Mouse (Mus musculus) heart, postnatal 0 days (tissue): ENCODE measurements around the gene Myo9a. TPM values are rescaled to one million over a fixed set of nuclear protein-coding genes. Genes with fewer than 3 reads are reported as not detected.

Experiments
- ATAC-seq: fragments of 200-750 bp; cut with Nextera tagmentation; 2 replicates; pipeline ENCODE4 v1.8.0; 2017; ENCODE audit warnings: low read depth, moderate number of reproducible peaks, moderate library complexity; ENCODE audit not compliant: insufficient read depth
- DNase-seq: peaks from one replicate; pipeline ENCODE4 v3.0.0-alpha.2; 2016; ENCODE audit warnings: low spot score
- H3K27ac ChIP-seq: fragments of 300-500 bp; sonication (generic); 2 replicates; pipeline ENCODE4 v1.5.1; 2014; ENCODE audit warnings: low read depth, mild to moderate bottlenecking
- H3K27me3 ChIP-seq: fragments of 300-500 bp; sonication (generic); 2 replicates; pipeline ENCODE4 v1.6.1; 2014; ENCODE audit warnings: low read length, mixed read lengths; ENCODE audit not compliant: control insufficient read depth, insufficient read depth
- H3K36me3 ChIP-seq: fragments of 300-500 bp; sonication (generic); replicated peaks from 2 replicates; pipeline ENCODE4 v1.6.1; 2014; ENCODE audit warnings: low read length, mixed read lengths; ENCODE audit not compliant: control insufficient read depth, insufficient read depth
- H3K4me1 ChIP-seq: fragments of 300-500 bp; sonication (generic); 2 replicates; pipeline ENCODE4 v1.6.1; 2014; ENCODE audit warnings: antibody characterized with exemption; ENCODE audit not compliant: control insufficient read depth, insufficient read depth
- H3K4me2 ChIP-seq: fragments of 300-500 bp; sonication (generic); 2 replicates; pipeline ENCODE4 v1.6.1; 2014; ENCODE audit warnings: low read depth, mild to moderate bottlenecking, low read length, moderate library complexity
- H3K4me3 ChIP-seq: fragments of 300-500 bp; sonication (generic); 2 replicates; pipeline ENCODE4 v1.5.1; 2014; ENCODE audit warnings: low read depth, low read length
- H3K9ac ChIP-seq: fragments of 300-500 bp; sonication (generic); replicated peaks from 2 replicates; pipeline ENCODE4 v1.6.1; 2014; ENCODE audit warnings: low read depth, low read length, mixed read lengths
- H3K9me3 ChIP-seq: fragments of 300-500 bp; sonication (generic); replicated peaks from 2 replicates; pipeline ENCODE4 v1.6.1; 2016; ENCODE audit warnings: low read length; ENCODE audit not compliant: control insufficient read depth
- CTCF ChIP-seq: IDR thresholded peaks from 2 replicates; pipeline ENCODE4 v1.5.1; 2016; ENCODE audit warnings: antibody characterized with exemption, control low read depth, low read depth
- EP300 ChIP-seq: IDR thresholded peaks from 2 replicates; pipeline ENCODE4 v1.6.1; 2016; ENCODE audit warnings: antibody characterized with exemption, low read depth
- WGBS: fragments of 180-500 bp; shearing (Covaris S2); extraction: QIAGEN DNeasy Blood & Tissue Kit; methylation state at CpG from one replicate; pipeline ENCODE4 v1.1.7; 2014; 5-methylcytosine and 5-hydroxymethylcytosine counted together
- polyA plus RNA-seq: library from polyadenylated mRNA; unstranded; fragments of >200 nt; fragmentation: Nextera tagmentation; extraction: Ambion mirVana; gene quantifications from 2 replicates; pipeline ENCODE4 v1.2.1, GENCODE M21; 2015
- total RNA-seq: library from RNA; depleted of rRNA; stranded (reverse); fragments of >200 nt; gene quantifications from 2 replicates; pipeline ENCODE4 v1.2.3, GENCODE M21; 2014; ENCODE audit warnings: low replicate concordance

Gene Myo9a
- total and polyA plus RNA-seq, 2 experiments from 2014 or later, result 4.5 to 12.2 TPM

DNA sequence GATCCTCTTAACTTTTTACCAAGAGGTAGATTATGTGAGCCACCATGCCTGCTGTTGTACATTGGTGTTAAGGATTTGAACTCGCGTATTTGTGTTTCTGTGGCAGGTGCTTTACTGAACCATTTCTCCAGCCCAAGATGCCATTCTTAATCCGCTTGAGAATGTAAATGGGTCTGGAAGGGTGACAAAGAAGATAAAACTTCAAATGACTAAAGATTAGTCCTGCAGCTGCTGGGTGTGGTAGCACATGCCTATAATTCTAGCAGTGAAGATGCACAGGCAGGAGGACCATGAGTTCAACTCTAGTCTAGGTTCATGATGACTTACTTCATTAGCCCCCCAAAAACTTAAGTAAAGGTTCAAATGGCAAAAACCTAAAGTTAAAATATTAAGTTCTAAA lies 6.8 kb upstream of the Myo9a start:
- 89% methylated on average over 3 of the region's 3 CpGs for WGBS
- ATAC-seq (no peak), DNase-seq (no peak)
- Histone ChIP-seq H3K27ac (no peak overlapping the region), H3K4me1 (peaks cover 9% of the 10 kb centered on the region; the same call in 1 of the 2 replicates), H3K4me3 (no peak overlapping the region), H3K9ac (no peak overlapping the region), H3K36me3 (no peaks in the 10 kb centered on the region), H3K27me3 (no peaks in the 10 kb centered on the region), H3K9me3 (no peaks in the 10 kb centered on the region), H3K4me2 (no peak overlapping the region)
- no peak for TF ChIP-seq CTCF
- no peak for TF ChIP-seq EP300

- Histone ChIP-seq H3K36me3 (no peaks in the 10 kb centered on the region), H3K4me1 (peaks cover 7% of the 10 kb centered on the region), H3K4me2 (no peak overlapping the region), H3K27ac (no peak overlapping the region), H3K27me3 (no peaks in the 10 kb centered on the region), H3K4me3 (no peak overlapping the region), H3K9ac (no peak overlapping the region), H3K9me3 (no peaks in the 10 kb centered on the region)
- TF ChIP-seq EP300 (no peak), CTCF (no peak)
- no peak for ATAC-seq
- whole genome bisulfite sequencing, result 56% methylated on average over 2 of the region's 2 CpGs
- no peak for DNase-seq
These were observed 2.3 kb upstream of the Myo9a start for GRCm38 (mm10) chr9:59748387-59748786.

- no peak for DNase-seq
- no peak overlapping the region for H3K9ac ChIP-seq
- no peaks in the 10 kb centered on the region for H3K27me3 ChIP-seq
- 64% methylated on average over 11 of the region's 11 CpGs for WGBS
- no peaks in the 10 kb centered on the region for H3K9me3 ChIP-seq
- no peak for ATAC-seq
- no peak overlapping the region for H3K27ac ChIP-seq
- H3K36me3 ChIP-seq, result no peaks in the 10 kb centered on the region
- no peak overlapping the region for H3K4me3 ChIP-seq
- TF ChIP-seq CTCF (no peak), EP300 (no peak)
- no peak overlapping the region for H3K4me2 ChIP-seq
- H3K4me1 ChIP-seq, result peaks cover 7% of the 10 kb centered on the region
These were observed 1.7 kb upstream of the Myo9a start for GRCm38 (mm10) chr9:59748969-59749368.

- H3K9ac ChIP-seq, result peak overlapping the region; percentile 55; the same call in 1 of the 2 replicates
- no peak for TF ChIP-seq EP300
- TF ChIP-seq CTCF, result no peak
- WGBS, result 27% methylated on average over 12 of the region's 12 CpGs
- H3K4me3 ChIP-seq, result peak overlapping the region; percentile 96
- H3K36me3 ChIP-seq, result no peaks in the 10 kb centered on the region
- DNase-seq (no peak), ATAC-seq (no peak)
- peaks cover 7% of the 10 kb centered on the region for H3K4me1 ChIP-seq
- H3K27me3 ChIP-seq, result no peaks in the 10 kb centered on the region
- no peaks in the 10 kb centered on the region for H3K9me3 ChIP-seq
- peak overlapping the region; percentile 89; the same call in 1 of the 2 replicates for H3K27ac ChIP-seq
- peak overlapping the region; percentile 78 for H3K4me2 ChIP-seq
These were observed 973 bp upstream of the Myo9a start for GRCm38 (mm10) chr9:59749581-59750265.

- Histone ChIP-seq H3K4me1 (peaks cover 7% of the 10 kb centered on the region), H3K27me3 (no peaks in the 10 kb centered on the region), H3K36me3 (no peaks in the 10 kb centered on the region), H3K4me2 (peak overlapping the region; percentile 84), H3K27ac (peak overlapping the region; percentile 93), H3K9ac (peak overlapping the region; percentile 82), H3K9me3 (no peaks in the 10 kb centered on the region), H3K4me3 (peak overlapping the region; percentile 96)
- DNase-seq, result peak; percentile 78
- TF ChIP-seq EP300 (no peak), CTCF (no peak)
- 0% methylated on average over 25 of the region's 49 CpGs for WGBS
- peak; percentile 91 for ATAC-seq
These were observed 428 bp downstream of the Myo9a start for GRCm38 (mm10) chr9:59751066-59751581.
